Mouse (Mus musculus) embryonic facial prominence, embryonic 13.5 days (tissue): ENCODE results near the gene Eogt. TPM values are rescaled to one million over a fixed set of nuclear protein-coding genes. Genes with fewer than 3 reads are reported as not detected.

Experiments
- ATAC-seq: fragments of 200-750 bp; cut with Nextera tagmentation; 2 replicates; pipeline ENCODE4 v1.8.0; 2017; ENCODE audit warnings: low read depth; ENCODE audit not compliant: insufficient number of reproducible peaks, insufficient read depth, low FRiP score, low TSS enrichment
- H3K27ac ChIP-seq: fragments of 300-500 bp; sonication (generic); 2 replicates; pipeline ENCODE4 v1.5.1; 2015; ENCODE audit warnings: moderate library complexity, mild to moderate bottlenecking, inconsistent platforms
- H3K27me3 ChIP-seq: fragments of 300-500 bp; sonication (generic); 2 replicates; pipeline ENCODE4 v1.6.1; 2015; ENCODE audit warnings: mild to moderate bottlenecking, inconsistent platforms
- H3K36me3 ChIP-seq: fragments of 300-500 bp; sonication (generic); 2 replicates; pipeline ENCODE4 v1.6.1; 2015; ENCODE audit warnings: mild to moderate bottlenecking, inconsistent platforms
- H3K4me1 ChIP-seq: fragments of 300-500 bp; sonication (generic); 2 replicates; pipeline ENCODE4 v1.6.1; 2015; ENCODE audit warnings: inconsistent platforms
- H3K4me2 ChIP-seq: fragments of 300-500 bp; sonication (generic); 2 replicates; pipeline ENCODE4 v1.6.1; 2015; ENCODE audit warnings: moderate library complexity, mild to moderate bottlenecking, inconsistent platforms
- H3K4me3 ChIP-seq: fragments of 300-500 bp; sonication (generic); 2 replicates; pipeline ENCODE4 v1.5.1; 2015; ENCODE audit warnings: mild to moderate bottlenecking, inconsistent platforms
- H3K9ac ChIP-seq: fragments of 300-500 bp; sonication (generic); 2 replicates; pipeline ENCODE4 v1.6.1; 2015; ENCODE audit warnings: mild to moderate bottlenecking, inconsistent platforms
- H3K9me3 ChIP-seq: fragments of 300-500 bp; sonication (generic); 2 replicates; pipeline ENCODE4 v1.6.1; 2016; ENCODE audit warnings: inconsistent platforms
- WGBS: fragments of 180-500 bp; shearing (Covaris S2); methylation state at CpG from one replicate; pipeline ENCODE4 v1.1.7; 2015; ENCODE audit warnings: mixed read lengths; 5-methylcytosine and 5-hydroxymethylcytosine counted together
- polyA plus RNA-seq: library from polyadenylated mRNA; unstranded; fragments of >200 nt; fragmentation: Nextera tagmentation; extraction: Ambion mirVana; gene quantifications from 2 replicates; pipeline ENCODE4 v1.2.1, GENCODE M21; 2015

Gene Eogt
- polyA plus RNA-seq, 1 experiment from 2014 or later, result 8.8 TPM

DNA sequence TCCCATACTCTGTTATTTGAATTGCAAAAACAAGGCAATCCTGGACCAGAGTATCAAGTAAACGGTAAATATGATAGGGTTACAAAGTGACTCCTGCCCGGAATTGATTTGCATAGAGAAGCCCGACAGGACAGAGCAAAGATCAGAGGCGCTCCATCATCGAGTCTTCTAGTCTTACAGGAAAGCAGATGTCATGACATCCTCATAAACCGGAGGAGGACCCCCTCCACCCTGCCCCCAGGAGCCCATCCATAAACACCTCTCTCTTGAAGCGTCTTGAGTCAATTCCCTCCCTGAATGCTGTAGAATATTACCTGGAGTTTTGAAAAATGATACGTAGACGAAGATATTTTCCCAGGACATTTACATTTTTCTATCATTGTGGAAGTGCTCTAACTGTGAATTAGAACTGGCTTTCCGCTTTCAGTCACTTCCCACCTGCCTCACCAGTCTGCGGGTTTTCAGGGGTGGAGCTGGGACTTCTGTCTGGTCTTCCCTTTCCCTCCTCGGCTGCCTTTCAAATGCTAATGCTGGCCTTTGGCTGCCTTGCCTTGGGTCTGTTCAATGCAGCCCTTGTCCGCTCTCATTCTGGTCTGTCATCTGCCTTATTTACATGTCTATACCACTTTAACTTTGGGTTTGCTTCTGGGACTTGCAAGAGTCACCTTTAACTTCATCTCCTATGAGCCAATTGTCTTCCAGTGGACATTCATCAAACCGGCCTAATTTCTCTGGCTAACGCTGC is 46.9 kb downstream of the Eogt start:
- H3K36me3 ChIP-seq, result no peaks in the 10 kb centered on the region
- WGBS, result 6% methylated on average over 15 of the region's 15 CpGs
- no peaks in the 10 kb centered on the region for H3K9me3 ChIP-seq
- ATAC-seq, result no peak
- no peak overlapping the region for H3K27ac ChIP-seq
- peaks cover 13% of the 10 kb centered on the region for H3K4me1 ChIP-seq
- no peak overlapping the region for H3K9ac ChIP-seq
- peaks cover 11% of the 10 kb centered on the region for H3K27me3 ChIP-seq
- H3K4me2 ChIP-seq, result peak overlapping the region; percentile 39
- H3K4me3 ChIP-seq, result no peak overlapping the region

DNA sequence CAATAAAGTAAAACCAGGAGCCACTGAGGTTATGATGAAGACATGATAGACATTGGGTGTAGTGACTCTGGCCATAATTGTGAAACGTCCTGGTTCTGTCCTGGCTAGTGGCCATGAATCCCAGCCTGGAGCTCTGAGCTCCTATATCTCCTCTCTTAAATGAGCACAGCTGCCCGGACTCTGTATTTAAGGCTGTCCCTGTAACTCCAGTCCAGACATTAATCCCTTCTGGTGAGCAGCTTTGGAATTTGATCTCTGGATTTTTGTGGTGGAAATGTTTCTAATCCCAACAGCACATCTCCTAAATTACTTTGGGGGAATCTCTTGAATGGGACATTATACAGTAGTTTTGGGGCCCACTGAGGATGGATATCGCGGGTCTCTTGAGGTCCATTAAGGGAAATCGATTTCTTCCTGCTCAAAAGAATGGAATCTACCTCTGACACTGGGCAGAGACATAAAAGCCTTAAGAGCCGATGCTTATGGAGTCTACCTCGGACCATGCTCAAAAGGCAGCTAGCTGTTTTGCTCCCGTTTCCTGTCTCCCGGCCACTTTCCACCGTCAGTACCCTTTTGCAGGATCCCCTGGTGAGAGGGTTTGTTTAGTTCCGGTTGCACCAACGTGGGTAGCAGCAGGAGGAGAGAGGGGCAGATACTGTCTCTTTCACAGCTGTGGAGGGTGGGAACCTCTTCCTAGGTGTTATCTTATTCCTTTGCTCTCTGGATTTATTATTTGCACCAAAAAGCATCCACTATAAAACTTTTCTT is 47.6 kb downstream of the Eogt start:
- Histone ChIP-seq H3K9me3 (no peaks in the 10 kb centered on the region), H3K36me3 (no peaks in the 10 kb centered on the region), H3K4me1 (peaks cover 13% of the 10 kb centered on the region), H3K27ac (no peak overlapping the region), H3K4me3 (no peak overlapping the region), H3K4me2 (peak overlapping the region; percentile 39), H3K27me3 (peaks cover 11% of the 10 kb centered on the region), H3K9ac (no peak overlapping the region)
- ATAC-seq, result no peak
- 11% methylated on average over 12 of the region's 12 CpGs for WGBS

DNA sequence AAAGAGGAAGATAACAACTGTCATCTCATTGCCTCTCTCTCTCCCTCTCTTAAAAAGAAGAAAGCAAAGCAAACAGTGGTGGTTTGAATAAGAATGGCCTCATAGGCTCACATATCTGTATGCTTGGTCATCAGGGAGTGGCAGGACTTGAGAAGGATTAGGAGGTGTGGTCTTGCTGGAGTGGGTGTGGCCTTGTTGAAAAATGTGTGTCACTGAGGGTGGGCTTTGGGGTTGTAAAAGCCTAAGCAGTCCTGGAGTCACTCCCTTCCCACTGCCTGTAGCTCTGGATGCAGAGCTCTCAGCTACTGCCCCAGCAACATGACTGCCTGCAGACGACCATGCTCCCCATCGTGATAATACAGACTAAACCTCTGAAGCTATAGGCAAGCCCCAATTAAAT is 66.6 kb downstream of the Eogt start:
- Histone ChIP-seq H3K4me3 (no peak overlapping the region), H3K27ac (no peak overlapping the region), H3K27me3 (0 out of 2 replicates have a peak, but pooled peaks cover 4% of the 10 kb centered on the region), H3K9me3 (no peaks in the 10 kb centered on the region), H3K36me3 (no peaks in the 10 kb centered on the region), H3K4me2 (no peak overlapping the region), H3K4me1 (no peaks in the 10 kb centered on the region), H3K9ac (no peak overlapping the region)
- ATAC-seq, result no peak
- WGBS, result 82% methylated on average over 2 of the region's 2 CpGs

DNA sequence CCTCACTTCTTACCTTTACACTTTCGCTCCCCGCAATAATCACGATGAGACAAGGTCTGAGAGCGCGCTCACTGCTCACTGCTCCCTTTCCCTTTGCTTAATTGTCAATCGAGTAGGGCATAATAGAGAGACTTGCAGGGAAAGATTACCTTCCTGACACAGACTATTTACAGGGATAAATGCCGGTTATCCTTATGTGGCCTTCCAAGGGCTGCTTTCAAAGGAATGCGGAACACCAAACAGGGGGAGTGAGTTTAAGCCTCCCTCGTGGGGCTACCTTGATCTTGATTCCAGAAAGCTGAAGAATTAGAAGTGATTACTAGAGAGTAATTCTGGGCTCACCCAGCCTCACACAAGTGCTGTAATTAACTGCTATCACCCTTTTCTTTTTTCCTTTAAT is 69.0 kb downstream of the Eogt start:
- H3K27ac ChIP-seq, result no peak overlapping the region
- 0 out of 2 replicates have a peak, but pooled peaks cover 4% of the 10 kb centered on the region for H3K27me3 ChIP-seq
- H3K36me3 ChIP-seq, result no peaks in the 10 kb centered on the region
- no peak overlapping the region for H3K4me3 ChIP-seq
- H3K9ac ChIP-seq, result no peak overlapping the region
- no peaks in the 10 kb centered on the region for H3K4me1 ChIP-seq
- no peaks in the 10 kb centered on the region for H3K9me3 ChIP-seq
- H3K4me2 ChIP-seq, result no peak overlapping the region
- no peak for ATAC-seq
- 34% methylated on average over 9 of the region's 9 CpGs for WGBS

DNA sequence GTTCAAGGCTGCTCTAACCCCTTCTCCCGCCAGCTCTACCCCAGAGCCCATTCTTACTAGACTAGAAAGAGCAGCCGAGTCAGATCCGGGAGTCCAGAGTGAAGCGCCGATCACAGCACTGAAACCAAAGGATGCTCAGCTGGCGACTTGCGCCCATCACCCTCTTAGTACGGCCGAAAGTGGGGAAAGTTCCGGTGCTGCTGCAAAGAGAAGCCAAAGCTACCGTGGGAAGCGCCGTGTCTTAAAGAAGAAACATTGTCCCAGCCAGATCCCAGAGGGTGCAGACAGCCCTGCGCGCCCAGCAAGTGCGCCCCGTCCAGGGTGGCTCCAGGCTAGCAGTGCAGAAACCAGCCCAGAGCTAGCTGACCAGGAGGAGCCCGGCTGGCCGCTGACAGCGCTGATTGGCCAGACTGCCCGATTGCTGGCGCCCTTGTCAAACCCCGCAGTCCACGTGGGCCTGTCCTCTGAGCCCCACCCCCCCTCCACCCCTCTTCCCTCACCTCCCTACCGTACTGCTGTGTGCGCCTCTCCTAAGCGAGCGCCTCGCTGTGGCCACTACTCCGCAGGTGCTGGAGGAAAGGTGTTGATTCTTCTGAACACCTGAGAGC is 88.8 kb downstream of the Eogt start, which contains the start of gene Fam19a4:
Gene Fam19a4 (minus strand): TSS at position 340 of the 608 bp plus-strand sequence.
- Histone ChIP-seq H3K9me3 (no peaks in the 10 kb centered on the region), H3K4me3 (peak within 1 kb of the TSS; percentile 46), H3K27me3 (peaks cover 57% of the 10 kb centered on the region), H3K36me3 (no peaks in the 10 kb centered on the region), H3K4me2 (peak within 1 kb of the TSS; percentile 78), H3K4me1 (peaks cover 15% of the 10 kb centered on the region; the same call in 1 of the 2 replicates), H3K27ac (no peak within 1 kb of the TSS), H3K9ac (peak within 1 kb of the TSS; percentile 57)
- ATAC-seq, result no peak; the same call in 1 of the 2 replicates
- WGBS, result 1% methylated on average over 30 of the region's 30 CpGs

Other genes with a start within 250 kb of the Eogt start
- 0.54 and 0.63 TPM in 2 replicates for gene Fam19a4, start 88.8 kb downstream of the Eogt start, polyA plus RNA-seq
- 39.3 and 43.7 TPM in 2 replicates for gene Tmf1, start 29.9 kb upstream of the Eogt start, polyA plus RNA-seq
- gene Uba3, start 56.5 kb upstream of the Eogt start, polyA plus RNA-seq, result 84.4 and 88.3 TPM in 2 replicates
- gene Arl6ip5, start 61.5 kb upstream of the Eogt start, polyA plus RNA-seq, result 65.9 and 69.1 TPM in 2 replicates
- 0.54 and 1.0 TPM in 2 replicates for gene Lmod3, start 103.6 kb upstream of the Eogt start, polyA plus RNA-seq